Mouse (Mus musculus): ENCODE measurements at regions not wholly inside any gene's neighbourhood (a gene's known extent, or its start where the extent isn't known, plus 50 kb on each side); places are given as distances from the start of the nearest gene placed in this dataset.

- Histone ChIP-seq H3K36me3 (ENCODE audit: control insufficient read depth, insufficient read depth, low read length) (no peaks in the 10 kb centered on the region), H3K4me3 (ENCODE audit: low read depth, low read length) (no peak overlapping the region), H3K9ac (ENCODE audit: low read length) (no peak overlapping the region), H3K4me2 (ENCODE audit: low read depth) (no peak overlapping the region), H3K4me1 (ENCODE audit: control insufficient read depth, insufficient read depth, low read length) (no peaks in the 10 kb centered on the region), H3K27ac (ENCODE audit: low read depth, low read length) (no peak overlapping the region), H3K27me3 (ENCODE audit: control insufficient read depth, insufficient read depth, low read length) (no peaks in the 10 kb centered on the region), H3K9me3 (ENCODE audit: control insufficient read depth, low read length) (no peaks in the 10 kb centered on the region)
- DNase-seq (ENCODE audit: low spot score) (no peak), ATAC-seq (ENCODE audit: insufficient read depth, low FRiP score, low TSS enrichment) (no peak)
- WGBS, result 93% methylated on average over 6 of the region's 6 CpGs
Measured at GRCm38 (mm10) chr15:51291183-51291582, 2593.5 kb upstream of the Gm7489 start.

- Histone ChIP-seq H3K4me1 (ENCODE audit: control insufficient read depth, insufficient read depth, low read length) (no peaks in the 10 kb centered on the region), H3K9ac (ENCODE audit: low read length) (no peak overlapping the region), H3K9me3 (ENCODE audit: control insufficient read depth, low read length) (no peaks in the 10 kb centered on the region), H3K4me2 (ENCODE audit: low read depth) (no peak overlapping the region), H3K4me3 (ENCODE audit: low read depth, low read length) (no peak overlapping the region), H3K27ac (ENCODE audit: low read depth, low read length) (no peak overlapping the region), H3K36me3 (ENCODE audit: control insufficient read depth, insufficient read depth, low read length) (no peaks in the 10 kb centered on the region), H3K27me3 (ENCODE audit: control insufficient read depth, insufficient read depth, low read length) (no peaks in the 10 kb centered on the region)
- DNase-seq (ENCODE audit: low spot score) (no peak), ATAC-seq (ENCODE audit: insufficient read depth, low FRiP score, low TSS enrichment) (no peak)
Measured at GRCm38 (mm10) chr15:51296841-51297240, 2587.9 kb upstream of the Gm7489 start.

GRCm38 (mm10) chr15:51318072-51318471 is 2566.6 kb upstream of the Gm7489 start:
- Histone ChIP-seq H3K4me2 (ENCODE audit: low read depth) (no peak overlapping the region), H3K9ac (ENCODE audit: low read length) (no peak overlapping the region), H3K4me3 (ENCODE audit: low read depth, low read length) (no peak overlapping the region), H3K36me3 (ENCODE audit: control insufficient read depth, insufficient read depth, low read length) (no peaks in the 10 kb centered on the region), H3K9me3 (ENCODE audit: control insufficient read depth, low read length) (no peaks in the 10 kb centered on the region), H3K27ac (ENCODE audit: low read depth, low read length) (no peak overlapping the region), H3K27me3 (ENCODE audit: control insufficient read depth, insufficient read depth, low read length) (no peaks in the 10 kb centered on the region), H3K4me1 (ENCODE audit: control insufficient read depth, insufficient read depth, low read length) (no peaks in the 10 kb centered on the region)
- ATAC-seq (ENCODE audit: insufficient read depth, low FRiP score, low TSS enrichment) (no peak), DNase-seq (ENCODE audit: low spot score) (no peak)
- WGBS, result 82% methylated on average over 1 of the region's 1 CpGs

- WGBS, result 94% methylated on average over 2 of the region's 2 CpGs
Measured at GRCm38 (mm10) chr15:51318760-51319159, 2565.9 kb upstream of the Gm7489 start.

GRCm38 (mm10) chr15:51320366-51320894 is 2564.3 kb upstream of the Gm7489 start:
- ATAC-seq (ENCODE audit: insufficient read depth, low FRiP score, low TSS enrichment) (no peak), DNase-seq (ENCODE audit: low spot score) (peak; percentile 14)
- Histone ChIP-seq H3K36me3 (ENCODE audit: control insufficient read depth, insufficient read depth, low read length) (no peaks in the 10 kb centered on the region), H3K4me1 (ENCODE audit: control insufficient read depth, insufficient read depth, low read length) (no peaks in the 10 kb centered on the region), H3K4me3 (ENCODE audit: low read depth, low read length) (no peak overlapping the region), H3K4me2 (ENCODE audit: low read depth) (no peak overlapping the region), H3K9me3 (ENCODE audit: control insufficient read depth, low read length) (no peaks in the 10 kb centered on the region), H3K9ac (ENCODE audit: low read length) (no peak overlapping the region), H3K27me3 (ENCODE audit: control insufficient read depth, insufficient read depth, low read length) (no peaks in the 10 kb centered on the region), H3K27ac (ENCODE audit: low read depth, low read length) (no peak overlapping the region)
- 60% methylated on average over 10 of the region's 10 CpGs for WGBS

More at GRCm38 (mm10) chr15:51318760-51319159, 2565.9 kb upstream of the Gm7489 start:
- ATAC-seq (ENCODE audit: insufficient read depth, low FRiP score, low TSS enrichment) (no peak), DNase-seq (ENCODE audit: low spot score) (no peak)
- no peak overlapping the region for H3K4me2 ChIP-seq (ENCODE audit: low read depth)
- no peak overlapping the region for H3K27ac ChIP-seq (ENCODE audit: low read depth, low read length)
- no peaks in the 10 kb centered on the region for H3K4me1 ChIP-seq (ENCODE audit: control insufficient read depth, insufficient read depth, low read length)
- no peaks in the 10 kb centered on the region for H3K27me3 ChIP-seq (ENCODE audit: control insufficient read depth, insufficient read depth, low read length)
- H3K9me3 ChIP-seq (ENCODE audit: control insufficient read depth, low read length), result no peaks in the 10 kb centered on the region
- no peak overlapping the region for H3K9ac ChIP-seq (ENCODE audit: low read length)
- H3K36me3 ChIP-seq (ENCODE audit: control insufficient read depth, insufficient read depth, low read length), result no peaks in the 10 kb centered on the region
- H3K4me3 ChIP-seq (ENCODE audit: low read depth, low read length), result no peak overlapping the region

- Histone ChIP-seq H3K4me1 (ENCODE audit: control insufficient read depth, insufficient read depth, low read length) (no peaks in the 10 kb centered on the region), H3K27me3 (ENCODE audit: control insufficient read depth, insufficient read depth, low read length) (no peaks in the 10 kb centered on the region), H3K4me3 (ENCODE audit: low read depth, low read length) (no peak overlapping the region), H3K27ac (ENCODE audit: low read depth, low read length) (no peak overlapping the region), H3K4me2 (ENCODE audit: low read depth) (no peak overlapping the region), H3K9ac (ENCODE audit: low read length) (no peak overlapping the region), H3K9me3 (ENCODE audit: control insufficient read depth, low read length) (no peaks in the 10 kb centered on the region), H3K36me3 (ENCODE audit: control insufficient read depth, insufficient read depth, low read length) (no peaks in the 10 kb centered on the region)
- 72% methylated on average over 5 of the region's 5 CpGs for WGBS
- no peak for DNase-seq (ENCODE audit: low spot score)
- no peak for ATAC-seq (ENCODE audit: insufficient read depth, low FRiP score, low TSS enrichment)
Measured at GRCm38 (mm10) chr15:51323284-51323683, 2561.4 kb upstream of the Gm7489 start.

GRCm38 (mm10) chr15:51324211-51324610 is 2560.5 kb upstream of the Gm7489 start:
- ATAC-seq (ENCODE audit: insufficient read depth, low FRiP score, low TSS enrichment), result no peak
- H3K36me3 ChIP-seq (ENCODE audit: control insufficient read depth, insufficient read depth, low read length), result no peaks in the 10 kb centered on the region
- H3K4me3 ChIP-seq (ENCODE audit: low read depth, low read length), result no peak overlapping the region
- no peak for DNase-seq (ENCODE audit: low spot score)
- WGBS, result 81% methylated on average over 5 of the region's 5 CpGs
- no peaks in the 10 kb centered on the region for H3K4me1 ChIP-seq (ENCODE audit: control insufficient read depth, insufficient read depth, low read length)
- no peak overlapping the region for H3K9ac ChIP-seq (ENCODE audit: low read length)
- H3K27ac ChIP-seq (ENCODE audit: low read depth, low read length), result no peak overlapping the region
- H3K9me3 ChIP-seq (ENCODE audit: control insufficient read depth, low read length), result no peaks in the 10 kb centered on the region
- no peaks in the 10 kb centered on the region for H3K27me3 ChIP-seq (ENCODE audit: control insufficient read depth, insufficient read depth, low read length)
- no peak overlapping the region for H3K4me2 ChIP-seq (ENCODE audit: low read depth)

- DNase-seq (ENCODE audit: low spot score), result no peak
- Histone ChIP-seq H3K36me3 (ENCODE audit: control insufficient read depth, insufficient read depth, low read length) (no peaks in the 10 kb centered on the region), H3K27me3 (ENCODE audit: control insufficient read depth, insufficient read depth, low read length) (no peaks in the 10 kb centered on the region), H3K27ac (ENCODE audit: low read depth, low read length) (no peak overlapping the region), H3K4me3 (ENCODE audit: low read depth, low read length) (no peak overlapping the region), H3K4me2 (ENCODE audit: low read depth) (no peak overlapping the region), H3K9ac (ENCODE audit: low read length) (no peak overlapping the region), H3K4me1 (ENCODE audit: control insufficient read depth, insufficient read depth, low read length) (no peaks in the 10 kb centered on the region), H3K9me3 (ENCODE audit: control insufficient read depth, low read length) (no peaks in the 10 kb centered on the region)
- 53% methylated on average over 5 of the region's 5 CpGs for WGBS
- no peak; the same call in 1 of the 2 replicates for ATAC-seq (ENCODE audit: insufficient read depth, low FRiP score, low TSS enrichment)
Measured at GRCm38 (mm10) chr15:51327702-51328101, 2557.0 kb upstream of the Gm7489 start.

GRCm38 (mm10) chr15:51336441-51336840 is 2548.3 kb upstream of the Gm7489 start:
- Histone ChIP-seq H3K4me2 (ENCODE audit: low read depth) (no peak overlapping the region), H3K4me1 (ENCODE audit: control insufficient read depth, insufficient read depth, low read length) (no peaks in the 10 kb centered on the region), H3K36me3 (ENCODE audit: control insufficient read depth, insufficient read depth, low read length) (no peaks in the 10 kb centered on the region), H3K9me3 (ENCODE audit: control insufficient read depth, low read length) (no peaks in the 10 kb centered on the region), H3K27me3 (ENCODE audit: control insufficient read depth, insufficient read depth, low read length) (no peaks in the 10 kb centered on the region), H3K4me3 (ENCODE audit: low read depth, low read length) (no peak overlapping the region), H3K27ac (ENCODE audit: low read depth, low read length) (no peak overlapping the region), H3K9ac (ENCODE audit: low read length) (no peak overlapping the region)
- 58% methylated on average over 1 of the region's 1 CpGs for WGBS
- ATAC-seq (ENCODE audit: insufficient read depth, low FRiP score, low TSS enrichment) (no peak), DNase-seq (ENCODE audit: low spot score) (no peak)

Data from neural tube, embryonic 11.5 days (tissue).